Mouse (Mus musculus) left cerebral cortex, postnatal 25 days (tissue): ENCODE measurements around the gene Psmd1. TPM values are rescaled to one million over a fixed set of nuclear protein-coding genes. Genes with fewer than 3 reads are reported as not detected.
A peak's percentile ranks its signal among the peaks of the same experiment; 100 is the strongest.

Source experiments
- DNase-seq, 2 experiments: peaks; one replicate each; pipeline ENCODE4 v3.0.0; 2022; ENCODE audit warnings: low spot score in 2 of 2, mixed read lengths in 1 of 2
- intact Hi-C: fragments of 180-260 bp; cut with DNase I; formaldehyde crosslinking; loops from one replicate; pipeline ENCODE4 v1.15.1; 2025
- total RNA-seq, 2 experiments: library from RNA; stranded (reverse); gene quantifications; 2 replicates each; pipeline ENCODE4 v1.2.3; 2021

The Psmd1 gene
- total RNA-seq, 2 experiments from 2014 or later = 103 to 108 TPM

GRCm38 (mm10) chr1:86152618-86153017, 88.4 kb downstream of the Psmd1 start:
- no peak for DNase-seq
- intact Hi-C loops = no loop called here

GRCm38 (mm10) chr1:86154133-86154823, 90.1 kb downstream of the Psmd1 start, which contains the start of gene Armc9:
TSS of gene Armc9 (plus strand) at chr1:86154780.
- DNase-seq = peak; percentile 96 to 99
- intact Hi-C loops = no loop called here

- intact Hi-C loops = no loop called here
- DNase-seq = no peak
These were observed 90.6 kb downstream of the Psmd1 start for GRCm38 (mm10) chr1:86154824-86155164.

- DNase-seq = no peak
- intact Hi-C loops = no loop called here
These were observed 91.9 kb downstream of the Psmd1 start for GRCm38 (mm10) chr1:86156075-86156474.

GRCm38 (mm10) chr1:86156595-86156994, 92.4 kb downstream of the Psmd1 start:
- intact Hi-C loops = no loop called here
- no peak for DNase-seq

GRCm38 (mm10) chr1:86160059-86160458, 95.9 kb downstream of the Psmd1 start:
- DNase-seq = no peak
- intact Hi-C loops = no loop called here

GRCm38 (mm10) chr1:86160479-86160878, 96.3 kb downstream of the Psmd1 start:
- intact Hi-C loops = no loop called here
- no peak for DNase-seq

- no peak for DNase-seq
- intact Hi-C loops = no loop called here
These were observed 96.9 kb downstream of the Psmd1 start for GRCm38 (mm10) chr1:86161061-86161460.

GRCm38 (mm10) chr1:86174602-86175001, 110.4 kb downstream of the Psmd1 start:
- DNase-seq = no peak
- intact Hi-C loops = no loop called here

- intact Hi-C loops = no loop called here
- no peak for DNase-seq
These were observed 111.9 kb downstream of the Psmd1 start for GRCm38 (mm10) chr1:86176066-86176465.

GRCm38 (mm10) chr1:86178462-86179253, 114.5 kb downstream of the Psmd1 start:
- intact Hi-C loops = loop anchor here (2.0 kb wide), 1 partner anchor 160 kb away; no protein-coding TSS in a partner anchor
- peak; percentile 81 to 89 for DNase-seq

GRCm38 (mm10) chr1:86182004-86182709, 118.0 kb downstream of the Psmd1 start:
- intact Hi-C loops = no loop called here
- no peak for DNase-seq

GRCm38 (mm10) chr1:86183577-86184263, 119.5 kb downstream of the Psmd1 start:
- intact Hi-C loops = no loop called here
- no peak for DNase-seq

- intact Hi-C loops = no loop called here
- DNase-seq = no peak
These were observed 122.6 kb downstream of the Psmd1 start for GRCm38 (mm10) chr1:86186762-86187161.

- DNase-seq = no peak
- intact Hi-C loops = no loop called here
These were observed 123.7 kb downstream of the Psmd1 start for GRCm38 (mm10) chr1:86187856-86188255.

- intact Hi-C loops = no loop called here
- DNase-seq = no peak
These were observed 124.1 kb downstream of the Psmd1 start for GRCm38 (mm10) chr1:86188271-86188670.
